Mouse (Mus musculus): ENCODE results near the gene Socs2.

DNA sequence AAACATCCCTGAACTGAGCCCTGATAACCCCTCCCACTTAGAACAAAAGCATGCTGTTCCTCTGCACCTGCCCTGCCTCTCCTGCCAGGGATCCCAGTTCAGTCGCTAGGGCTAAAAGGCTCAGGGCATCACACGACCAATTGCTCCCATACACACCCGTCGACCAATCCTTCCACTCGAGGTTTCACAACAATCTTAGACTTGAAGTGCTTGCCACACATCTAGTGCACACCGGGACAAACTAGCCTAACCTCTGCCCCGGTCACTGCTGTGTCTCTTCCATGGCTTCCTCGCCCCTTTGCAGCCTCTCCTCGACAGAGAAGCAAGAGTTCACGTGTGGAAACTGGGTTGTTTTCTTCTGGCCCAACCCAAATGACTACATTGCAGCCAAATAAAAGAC is 3.3 kb upstream of the Socs2 start:
- TF ChIP-seq CTCF (IDR thresholded peaks at IDR 0.05; ENCODE audit: low read depth, low read length) = no peak
- TF ChIP-seq POLR2A (IDR thresholded peaks at IDR 0.05; ENCODE audit: borderline replicate concordance, low read depth, low read length) = no peak
